Mouse (Mus musculus): ENCODE data around the gene Tdrd1. TPM values are rescaled to one million over a fixed set of nuclear protein-coding genes. Genes with fewer than 3 reads are reported as not detected.
"Not testable (repeated sequence)": the region's sequence is repeated elsewhere in the genome, so short reads cannot be mapped to it uniquely, and the experiment has no call there.

Tdrd1 gene
- polyA plus RNA-seq (2015; fragmentation: Nextera tagmentation; extraction: Ambion mirVana) = 1.3 and 1.5 TPM in 2 replicates

GRCm38 (mm10) chr19:56826047-56826631 lies at the start of gene Tdrd1:
Gene Tdrd1, plus strand, starts transcription at chr19:56826209.
- H3K27ac ChIP-seq = no peak within 1 kb of the TSS
- ATAC-seq (ENCODE audit: insufficient number of reproducible peaks, insufficient read depth, low FRiP score, low TSS enrichment, low read depth) = no peak
- no peak within 1 kb of the TSS for H3K9ac ChIP-seq
- 0 out of 2 replicates have a peak, but pooled peaks cover 2% of the 10 kb centered on the region for H3K4me1 ChIP-seq
- no peak within 1 kb of the TSS for H3K4me3 ChIP-seq
- no peaks in the 10 kb centered on the region for H3K27me3 ChIP-seq
- H3K4me2 ChIP-seq = peak within 1 kb of the TSS; percentile 40
- H3K36me3 ChIP-seq = no peaks in the 10 kb centered on the region
- 59% methylated on average over 44 of the region's 44 CpGs for WGBS
- H3K9me3 ChIP-seq = no peaks in the 10 kb centered on the region

DNA sequence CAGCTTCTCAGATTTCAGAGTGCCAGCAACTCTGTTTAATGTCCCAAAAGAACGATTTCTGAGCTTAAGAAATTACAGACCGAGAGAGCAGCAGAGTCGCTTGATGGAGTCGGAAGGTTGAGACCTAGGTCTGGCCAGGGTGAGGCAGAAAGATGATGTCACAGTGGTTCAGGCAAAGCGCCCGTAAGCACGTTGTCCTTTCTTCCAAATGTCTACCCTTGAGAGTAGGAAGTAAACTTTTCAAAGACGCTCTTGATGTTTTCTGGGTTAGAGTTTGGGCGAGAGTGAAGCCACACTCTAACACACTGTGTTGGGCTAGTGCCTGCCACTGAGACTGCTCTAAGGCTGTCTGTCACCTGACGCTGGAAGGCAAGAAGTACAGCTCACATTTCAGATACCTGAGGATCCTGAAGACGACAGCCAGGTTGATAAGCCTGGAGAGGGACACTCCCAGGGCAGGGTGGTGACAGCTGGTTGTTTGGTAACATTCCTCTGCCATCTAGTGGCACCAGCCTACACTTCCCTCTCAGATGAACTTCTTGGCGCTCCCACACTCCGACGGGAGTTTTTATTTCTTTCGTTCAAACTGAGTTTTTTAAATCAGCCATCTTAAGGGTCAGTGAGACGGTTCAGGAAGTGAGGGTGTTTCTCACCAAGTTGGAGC lies 49.2 kb upstream of the Tdrd1 start:
- H3K27ac ChIP-seq = no peak overlapping the region
- no peak for ATAC-seq (ENCODE audit: insufficient number of reproducible peaks, insufficient read depth, low FRiP score, low TSS enrichment, low read depth)
- H3K9ac ChIP-seq = no peak overlapping the region
- WGBS = 31% methylated on average over 16 of the region's 16 CpGs
- no peak overlapping the region; the same call in 1 of the 2 replicates for H3K4me3 ChIP-seq
- H3K27me3 ChIP-seq = peaks cover 17% of the 10 kb centered on the region
- peaks cover 37% of the 10 kb centered on the region for H3K4me1 ChIP-seq
- no peaks in the 10 kb centered on the region for H3K9me3 ChIP-seq
- H3K4me2 ChIP-seq = peak overlapping the region; percentile 66
- no peaks in the 10 kb centered on the region for H3K36me3 ChIP-seq

DNA sequence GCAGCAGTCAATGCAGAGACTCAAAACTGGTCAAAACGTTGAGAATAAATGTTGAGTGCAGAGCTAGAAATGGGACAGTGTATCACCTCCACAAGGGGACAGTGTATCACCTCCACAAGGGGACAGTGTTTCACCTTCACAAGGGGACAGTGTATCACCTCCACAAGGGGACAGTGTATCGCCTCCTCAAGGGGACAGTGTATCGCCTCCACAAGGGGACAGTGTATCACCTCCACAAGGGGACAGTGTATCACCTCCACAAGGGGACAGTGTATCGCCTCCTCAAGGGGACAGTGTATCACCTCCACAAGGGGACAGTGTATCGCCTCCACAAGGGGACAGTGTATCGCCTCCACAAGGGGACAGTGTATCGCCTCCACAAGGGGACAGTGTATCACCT lies 47.5 kb upstream of the Tdrd1 start:
- WGBS = 92% methylated on average over 7 of the region's 7 CpGs
- peaks cover 26% of the 10 kb centered on the region for H3K4me1 ChIP-seq
- H3K4me2 ChIP-seq; H3K36me3 ChIP-seq; H3K9ac ChIP-seq; ATAC-seq (ENCODE audit: insufficient number of reproducible peaks, insufficient read depth, low FRiP score, low TSS enrichment, low read depth); H3K27ac ChIP-seq; H3K9me3 ChIP-seq; H3K4me3 ChIP-seq: not testable (repeated sequence)
- H3K27me3 ChIP-seq = peaks cover 17% of the 10 kb centered on the region

DNA sequence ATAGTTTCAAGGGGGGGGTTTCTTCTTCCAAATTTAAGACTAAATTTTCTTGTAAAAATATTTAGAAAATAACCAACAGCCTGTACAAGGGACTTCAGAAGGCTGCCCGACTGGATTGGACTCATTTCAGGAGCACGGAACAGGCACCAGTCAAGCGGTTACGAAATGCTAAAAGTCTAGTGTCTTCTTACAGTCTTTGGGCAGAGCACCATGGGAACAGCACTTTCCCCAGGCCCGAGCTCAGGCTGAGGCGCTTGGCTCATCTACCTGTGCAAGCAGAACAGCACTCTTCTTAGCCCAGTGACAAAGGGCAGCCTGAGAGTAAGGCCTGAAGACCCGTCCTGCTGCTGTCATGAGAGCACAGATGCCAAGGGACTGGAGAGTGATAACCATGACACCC lies 38.1 kb upstream of the Tdrd1 start:
- no peak overlapping the region for H3K9ac ChIP-seq
- peaks cover 52% of the 10 kb centered on the region for H3K36me3 ChIP-seq
- H3K4me3 ChIP-seq = no peak overlapping the region
- H3K9me3 ChIP-seq = no peaks in the 10 kb centered on the region
- H3K27ac ChIP-seq = no peak overlapping the region
- 85% methylated on average over 7 of the region's 7 CpGs for WGBS
- no peak for ATAC-seq (ENCODE audit: insufficient number of reproducible peaks, insufficient read depth, low FRiP score, low TSS enrichment, low read depth)
- H3K27me3 ChIP-seq = no peaks in the 10 kb centered on the region
- no peak overlapping the region for H3K4me2 ChIP-seq
- no peaks in the 10 kb centered on the region for H3K4me1 ChIP-seq

DNA sequence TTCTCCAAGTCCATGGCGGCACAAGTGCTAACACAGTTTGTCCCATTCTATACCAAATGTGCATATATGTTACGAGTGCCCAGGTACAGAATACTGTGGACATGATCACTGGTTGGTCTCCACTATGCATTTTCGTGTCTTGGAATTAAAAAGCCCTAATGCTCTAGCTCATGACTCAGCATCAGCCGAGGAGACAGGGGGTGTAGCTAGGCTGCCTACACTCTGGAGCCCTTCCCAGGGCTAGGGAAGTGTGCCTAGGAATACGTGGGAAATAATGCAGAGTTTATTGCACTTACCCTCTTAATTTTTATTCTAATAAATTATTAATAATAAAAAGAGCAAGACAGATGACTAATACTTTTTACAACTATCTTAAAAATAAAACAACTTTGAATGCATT lies 37.1 kb upstream of the Tdrd1 start:
- no peak for ATAC-seq (ENCODE audit: insufficient number of reproducible peaks, insufficient read depth, low FRiP score, low TSS enrichment, low read depth)
- 89% methylated on average over 5 of the region's 5 CpGs for WGBS
- Histone ChIP-seq H3K27ac (no peak overlapping the region), H3K4me3 (no peak overlapping the region), H3K9ac (no peak overlapping the region), H3K36me3 (peaks cover 60% of the 10 kb centered on the region), H3K4me1 (no peaks in the 10 kb centered on the region), H3K9me3 (no peaks in the 10 kb centered on the region), H3K27me3 (no peaks in the 10 kb centered on the region), H3K4me2 (no peak overlapping the region)

DNA sequence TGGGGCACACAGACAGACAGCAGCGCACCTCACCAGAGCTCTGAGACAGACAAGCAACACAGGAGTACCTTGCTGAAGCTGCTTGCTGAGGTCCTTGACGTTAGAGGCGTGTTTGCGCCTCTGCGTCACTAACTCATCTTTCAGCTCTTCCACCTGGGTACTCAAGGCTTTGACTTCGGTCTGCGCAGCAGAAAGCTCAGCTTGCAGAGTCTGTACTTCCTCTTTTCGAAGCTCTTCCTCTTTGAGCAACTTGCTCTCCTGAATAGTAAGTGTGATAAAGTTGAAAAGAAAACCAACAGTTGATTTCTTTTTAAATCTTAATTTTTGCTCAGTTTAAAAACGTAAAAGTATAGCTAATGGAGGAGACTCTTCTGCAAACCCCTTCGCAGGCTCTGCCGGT lies 28.6 kb upstream of the Tdrd1 start:
- 94% methylated on average over 11 of the region's 11 CpGs for WGBS
- Histone ChIP-seq H3K27ac (no peak overlapping the region), H3K4me2 (no peak overlapping the region), H3K9ac (no peak overlapping the region), H3K27me3 (no peaks in the 10 kb centered on the region), H3K9me3 (no peaks in the 10 kb centered on the region), H3K36me3 (peaks cover 92% of the 10 kb centered on the region), H3K4me3 (no peak overlapping the region), H3K4me1 (no peaks in the 10 kb centered on the region)
- ATAC-seq (ENCODE audit: insufficient number of reproducible peaks, insufficient read depth, low FRiP score, low TSS enrichment, low read depth) = no peak

- no peaks in the 10 kb centered on the region for H3K27me3 ChIP-seq
- peaks cover 88% of the 10 kb centered on the region for H3K36me3 ChIP-seq
Observed at GRCm38 (mm10) chr19:56800226-56800625, 25.8 kb upstream of the Tdrd1 start.

GRCm38 (mm10) chr19:56800930-56801655 lies 24.9 kb upstream of the Tdrd1 start:
- no peak overlapping the region for H3K27ac ChIP-seq
- no peak for ATAC-seq (ENCODE audit: insufficient number of reproducible peaks, insufficient read depth, low FRiP score, low TSS enrichment, low read depth)
- 79% methylated on average over 7 of the region's 7 CpGs for WGBS
- H3K9ac ChIP-seq = no peak overlapping the region
- H3K4me2 ChIP-seq = no peak overlapping the region
- H3K9me3 ChIP-seq = no peaks in the 10 kb centered on the region
- H3K36me3 ChIP-seq = peaks cover 89% of the 10 kb centered on the region
- no peaks in the 10 kb centered on the region for H3K27me3 ChIP-seq
- no peaks in the 10 kb centered on the region for H3K4me1 ChIP-seq
- H3K4me3 ChIP-seq = no peak overlapping the region

More at GRCm38 (mm10) chr19:56800226-56800625, 25.8 kb upstream of the Tdrd1 start:
- Histone ChIP-seq H3K4me2 (no peak overlapping the region), H3K9ac (no peak overlapping the region), H3K4me3 (no peak overlapping the region), H3K27ac (no peak overlapping the region), H3K9me3 (no peaks in the 10 kb centered on the region), H3K4me1 (no peaks in the 10 kb centered on the region)
- WGBS = 71% methylated on average over 8 of the region's 8 CpGs
- no peak for ATAC-seq (ENCODE audit: insufficient number of reproducible peaks, insufficient read depth, low FRiP score, low TSS enrichment, low read depth)

- 89% methylated on average over 10 of the region's 10 CpGs for WGBS
- ATAC-seq (ENCODE audit: insufficient number of reproducible peaks, insufficient read depth, low FRiP score, low TSS enrichment, low read depth) = no peak
- Histone ChIP-seq H3K9ac (no peak overlapping the region), H3K4me3 (no peak overlapping the region), H3K27ac (no peak overlapping the region), H3K4me1 (no peaks in the 10 kb centered on the region), H3K27me3 (no peaks in the 10 kb centered on the region), H3K4me2 (no peak overlapping the region), H3K36me3 (peaks cover 84% of the 10 kb centered on the region), H3K9me3 (no peaks in the 10 kb centered on the region)
Observed at GRCm38 (mm10) chr19:56801656-56802351, 24.2 kb upstream of the Tdrd1 start.

GRCm38 (mm10) chr19:56802352-56802746 lies 23.7 kb upstream of the Tdrd1 start:
- no peak for ATAC-seq (ENCODE audit: insufficient number of reproducible peaks, insufficient read depth, low FRiP score, low TSS enrichment, low read depth)
- no peaks in the 10 kb centered on the region for H3K9me3 ChIP-seq
- H3K27ac ChIP-seq = no peak overlapping the region
- H3K9ac ChIP-seq = no peak overlapping the region
- WGBS = 81% methylated on average over 3 of the region's 3 CpGs
- H3K4me1 ChIP-seq = no peaks in the 10 kb centered on the region
- no peak overlapping the region for H3K4me3 ChIP-seq
- peaks cover 86% of the 10 kb centered on the region for H3K36me3 ChIP-seq
- no peak overlapping the region for H3K4me2 ChIP-seq
- H3K27me3 ChIP-seq = no peaks in the 10 kb centered on the region

GRCm38 (mm10) chr19:56805366-56805765 lies 20.6 kb upstream of the Tdrd1 start:
- H3K9me3 ChIP-seq = no peaks in the 10 kb centered on the region
- no peak overlapping the region for H3K9ac ChIP-seq
- no peak overlapping the region for H3K4me2 ChIP-seq
- ATAC-seq (ENCODE audit: insufficient number of reproducible peaks, insufficient read depth, low FRiP score, low TSS enrichment, low read depth) = no peak
- H3K27ac ChIP-seq = no peak overlapping the region
- no peaks in the 10 kb centered on the region for H3K4me1 ChIP-seq
- H3K4me3 ChIP-seq = no peak overlapping the region
- H3K36me3 ChIP-seq = peaks cover 78% of the 10 kb centered on the region
- no peaks in the 10 kb centered on the region for H3K27me3 ChIP-seq
- 92% methylated on average over 2 of the region's 2 CpGs for WGBS

Data from embryonic facial prominence, embryonic 13.5 days (tissue).